Mouse (Mus musculus) lung, embryonic 14.5 days (tissue): ENCODE data around the gene Map3k6. TPM values are rescaled to one million over a fixed set of nuclear protein-coding genes. Genes with fewer than 3 reads are reported as not detected.

Experiments used
- ATAC-seq: fragments of 200-750 bp; cut with Nextera tagmentation; 2 replicates; pipeline ENCODE4 v1.8.0; 2017; ENCODE audit warnings: mild to moderate bottlenecking, moderate TSS enrichment, moderate library complexity; ENCODE audit not compliant: insufficient read depth
- DNase-seq: peaks from one replicate; pipeline ENCODE4 v3.0.0-alpha.2; 2015
- H3K27ac ChIP-seq: fragments of 300-500 bp; sonication (generic); 2 replicates; pipeline ENCODE4 v1.5.1; 2014; ENCODE audit warnings: low read depth, mild to moderate bottlenecking, moderate library complexity
- H3K27me3 ChIP-seq: fragments of 300-500 bp; sonication (generic); 2 replicates; pipeline ENCODE4 v1.6.1; 2014; ENCODE audit warnings: low read length, control low read depth; ENCODE audit not compliant: insufficient read depth
- H3K36me3 ChIP-seq: fragments of 300-500 bp; sonication (generic); 2 replicates; pipeline ENCODE4 v1.6.1; 2014; ENCODE audit warnings: control low read depth; ENCODE audit not compliant: insufficient read depth
- H3K4me1 ChIP-seq: fragments of 300-500 bp; sonication (generic); 2 replicates; pipeline ENCODE4 v1.6.1; 2014; ENCODE audit warnings: antibody characterized with exemption, control low read depth; ENCODE audit not compliant: insufficient read depth
- H3K4me2 ChIP-seq: fragments of 300-500 bp; sonication (generic); 2 replicates; pipeline ENCODE4 v1.6.1; 2014; ENCODE audit warnings: mild to moderate bottlenecking
- H3K4me3 ChIP-seq: fragments of 300-500 bp; sonication (generic); 2 replicates; pipeline ENCODE4 v1.5.1; 2014; ENCODE audit warnings: low read depth, low read length
- H3K9ac ChIP-seq: fragments of 300-500 bp; sonication (generic); 2 replicates; pipeline ENCODE4 v1.6.1; 2014
- H3K9me3 ChIP-seq: fragments of 300-500 bp; sonication (generic); 2 replicates; pipeline ENCODE4 v1.6.1; 2016; ENCODE audit warnings: low read depth, low read length, control low read depth
- CTCF ChIP-seq: IDR thresholded peaks from 2 replicates; pipeline ENCODE4 v1.5.1; 2016; ENCODE audit warnings: antibody characterized with exemption, low read depth
- WGBS: fragments of 180-500 bp; shearing (Covaris S2); extraction: QIAGEN DNeasy Blood & Tissue Kit; methylation state at CpG from one replicate; pipeline ENCODE4 v1.1.7; 2014; 5-methylcytosine and 5-hydroxymethylcytosine counted together
- polyA plus RNA-seq: library from polyadenylated mRNA; unstranded; fragments of >200 nt; fragmentation: Nextera tagmentation; extraction: Ambion mirVana; gene quantifications from 2 replicates; pipeline ENCODE4 v1.2.1, GENCODE M21; 2014

The Map3k6 gene
- polyA plus RNA-seq, 1 experiment from 2014 or later = 2.2 TPM

DNA sequence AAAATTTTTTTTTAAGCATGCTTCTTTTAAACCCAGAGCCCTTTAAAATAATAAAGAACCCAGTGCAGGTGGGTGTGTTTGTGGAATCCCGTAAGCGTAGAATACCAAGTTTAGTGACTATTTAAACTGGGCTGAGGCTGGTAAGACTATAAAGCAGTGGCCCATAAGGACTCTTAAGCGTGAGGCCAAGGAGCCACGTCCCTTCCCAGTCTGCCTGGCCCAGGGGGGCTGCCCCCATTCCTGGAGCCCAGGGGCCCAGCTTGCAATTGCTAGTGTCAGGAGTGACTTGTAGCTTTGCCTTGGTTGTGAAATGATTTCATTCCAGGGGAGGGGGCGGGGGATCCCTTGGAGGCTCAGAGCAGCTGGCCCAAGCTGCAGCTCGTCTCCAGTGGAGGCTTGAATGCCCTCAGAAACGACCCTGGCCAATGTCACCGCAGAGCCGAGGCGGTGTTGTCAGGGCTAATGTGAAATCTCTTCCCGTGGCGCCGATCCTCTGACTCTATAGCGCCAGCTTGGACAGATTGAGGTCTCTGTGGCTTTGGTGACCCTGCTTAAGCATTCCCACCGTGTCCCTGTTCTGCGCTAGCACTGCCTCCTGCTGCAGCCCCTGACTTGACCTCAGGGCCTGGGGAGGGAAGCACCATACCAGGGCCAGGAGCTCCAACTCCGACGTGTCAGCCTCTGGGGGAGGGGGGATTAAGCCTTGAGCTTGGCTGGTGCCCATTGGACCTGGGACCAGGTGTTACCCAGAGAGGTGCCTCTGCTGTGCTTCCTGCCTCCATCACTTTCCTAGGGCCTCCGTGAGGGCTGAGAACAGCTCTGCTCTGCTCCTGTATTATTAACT lies 42.1 kb upstream of the Map3k6 start:
- H3K36me3 ChIP-seq = peaks cover 37% of the 10 kb centered on the region
- 22% methylated on average over 19 of the region's 19 CpGs for WGBS
- 0 out of 2 replicates have a peak overlapping the region, but pooled peaks have one; percentile 7 for H3K4me2 ChIP-seq
- peaks cover 27% of the 10 kb centered on the region for H3K4me1 ChIP-seq
- peak overlapping the region; percentile 7; the same call in 1 of the 2 replicates for H3K9ac ChIP-seq
- no peaks in the 10 kb centered on the region for H3K27me3 ChIP-seq
- no peak for TF ChIP-seq CTCF
- DNase-seq (peak; percentile 74), ATAC-seq (peak; percentile 30)
- no peak overlapping the region for H3K4me3 ChIP-seq
- H3K27ac ChIP-seq = peak overlapping the region; percentile 71
- no peaks in the 10 kb centered on the region for H3K9me3 ChIP-seq

DNA sequence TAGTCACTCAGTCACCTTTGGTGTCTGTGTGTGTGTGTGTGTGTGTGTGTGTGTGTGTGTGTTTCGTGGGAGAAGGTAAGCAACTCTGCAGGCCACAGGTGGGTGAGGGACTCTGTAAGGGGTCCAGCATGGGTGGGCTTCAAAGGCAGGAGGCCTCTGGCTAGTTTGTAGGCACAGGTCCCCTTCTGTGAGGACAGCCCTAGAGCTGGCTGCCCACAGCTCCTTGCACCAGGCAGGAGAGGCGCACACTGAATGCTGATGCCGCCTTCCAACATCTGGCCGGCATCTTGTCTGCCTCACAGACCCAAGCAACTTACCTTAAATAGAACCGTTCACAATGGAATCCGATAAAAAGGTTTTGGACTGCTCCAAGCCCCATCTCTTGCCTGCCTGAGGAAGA lies 40.9 kb upstream of the Map3k6 start:
- 65% methylated on average over 6 of the region's 6 CpGs for WGBS
- TF ChIP-seq CTCF = no peak
- H3K4me3 ChIP-seq = no peak overlapping the region
- H3K4me2 ChIP-seq = peak overlapping the region; percentile 35; the same call in 1 of the 2 replicates
- no peaks in the 10 kb centered on the region for H3K27me3 ChIP-seq
- H3K9ac ChIP-seq = peak overlapping the region; percentile 30; the same call in 1 of the 2 replicates
- H3K27ac ChIP-seq = peak overlapping the region; percentile 55; the same call in 1 of the 2 replicates
- no peak for ATAC-seq
- no peaks in the 10 kb centered on the region for H3K9me3 ChIP-seq
- H3K36me3 ChIP-seq = peaks cover 26% of the 10 kb centered on the region
- no peak for DNase-seq
- peaks cover 27% of the 10 kb centered on the region for H3K4me1 ChIP-seq

DNA sequence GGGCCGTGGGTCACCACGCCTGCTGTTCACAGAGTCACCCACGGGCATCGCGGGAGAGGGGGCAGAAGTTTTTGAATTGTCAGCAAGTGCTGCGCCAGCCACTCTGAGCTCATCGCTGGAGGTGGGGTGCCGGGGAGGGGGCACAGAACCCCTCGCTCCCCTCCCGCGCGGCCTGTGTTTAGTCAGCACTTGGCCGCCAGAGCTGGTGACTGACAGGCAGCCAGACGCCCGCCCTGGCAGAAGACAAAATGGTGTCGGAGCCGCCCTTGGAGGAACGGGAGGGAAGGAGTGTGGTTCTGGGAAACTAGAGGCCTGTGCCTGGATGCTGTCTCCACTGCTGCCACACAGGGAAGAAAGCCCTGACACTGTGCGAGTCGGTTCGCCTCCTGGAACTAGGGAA lies 40.3 kb upstream of the Map3k6 start:
- DNase-seq (peak; percentile 57), ATAC-seq (peak; percentile 19; the same call in 1 of the 2 replicates)
- Histone ChIP-seq H3K9ac (peak overlapping the region; percentile 30; the same call in 1 of the 2 replicates), H3K36me3 (peaks cover 20% of the 10 kb centered on the region), H3K4me3 (no peak overlapping the region), H3K27me3 (no peaks in the 10 kb centered on the region), H3K4me1 (peaks cover 27% of the 10 kb centered on the region), H3K4me2 (peak overlapping the region; percentile 35), H3K27ac (peak overlapping the region; percentile 55), H3K9me3 (no peaks in the 10 kb centered on the region)
- no peak for TF ChIP-seq CTCF
- 26% methylated on average over 21 of the region's 21 CpGs for WGBS

DNA sequence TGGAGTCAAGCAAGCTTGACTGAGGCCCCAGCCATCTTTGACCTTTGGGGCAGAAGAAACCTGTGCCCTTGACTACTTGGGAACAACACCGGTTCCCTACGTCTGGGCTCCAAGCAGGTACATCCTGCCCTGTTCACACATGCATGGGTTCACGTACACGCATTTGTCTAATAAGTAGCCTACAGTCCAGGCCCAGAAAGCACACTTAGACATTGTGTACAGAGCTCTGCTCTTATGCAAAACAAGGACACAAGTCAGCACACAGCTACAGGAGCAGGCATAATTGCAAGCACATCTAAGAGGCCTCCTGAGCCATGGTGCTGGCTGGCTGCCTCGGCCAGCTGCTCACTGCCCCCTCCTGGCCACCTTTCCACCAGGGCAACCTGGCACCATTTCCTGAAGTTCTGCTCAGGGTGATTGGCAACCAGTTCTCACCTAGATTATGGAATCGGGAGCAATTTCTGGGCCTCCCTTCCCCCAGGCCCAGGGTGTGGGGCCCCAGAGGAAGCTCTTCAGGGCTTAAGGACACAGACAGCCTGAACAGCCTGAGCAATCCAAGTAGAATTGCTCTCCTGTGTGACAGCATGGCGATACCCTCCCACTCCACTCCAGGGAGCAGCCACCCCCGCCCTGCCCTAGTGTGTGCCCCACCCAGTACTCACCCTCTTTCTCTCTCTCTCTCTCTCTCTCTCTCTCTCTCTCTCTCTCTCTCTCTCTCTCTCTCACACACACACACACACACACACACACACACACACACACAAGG lies 39.4 kb upstream of the Map3k6 start:
- Histone ChIP-seq H3K4me1 (peaks cover 27% of the 10 kb centered on the region), H3K4me2 (no peak overlapping the region), H3K9me3 (no peaks in the 10 kb centered on the region), H3K4me3 (no peak overlapping the region), H3K27ac (0 out of 2 replicates have a peak overlapping the region, but pooled peaks have one; percentile 24), H3K27me3 (no peaks in the 10 kb centered on the region), H3K36me3 (peaks cover 11% of the 10 kb centered on the region), H3K9ac (no peak overlapping the region)
- ATAC-seq = 0 out of 2 replicates have a peak, but pooled peaks have one; percentile 15
- WGBS = 55% methylated on average over 8 of the region's 8 CpGs
- TF ChIP-seq CTCF = peak; percentile 73
- DNase-seq = peak; percentile 66

DNA sequence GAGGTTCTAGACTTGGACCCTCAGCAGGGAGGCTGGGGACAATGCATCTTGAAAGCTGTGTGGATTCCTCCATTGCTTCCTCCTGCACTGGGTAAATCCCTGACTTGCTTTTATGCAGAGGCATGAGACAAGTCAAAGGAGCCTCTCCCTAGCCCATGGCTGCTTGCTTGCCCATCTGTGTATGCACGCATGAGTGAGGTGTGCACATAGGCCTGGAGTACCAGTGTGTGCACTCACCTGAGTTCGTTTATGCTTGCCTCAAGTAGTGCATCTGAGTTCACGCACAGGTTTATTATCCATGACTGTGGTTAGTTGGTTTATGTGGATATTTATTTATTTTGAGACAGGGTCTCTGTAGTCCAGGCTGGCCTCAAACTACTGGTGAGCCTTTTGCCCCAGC lies 38.4 kb upstream of the Map3k6 start:
- H3K4me1 ChIP-seq = peaks cover 27% of the 10 kb centered on the region
- no peaks in the 10 kb centered on the region for H3K27me3 ChIP-seq
- no peak for ATAC-seq
- DNase-seq = no peak
- H3K36me3 ChIP-seq = 0 out of 2 replicates have a peak, but pooled peaks cover under 1% of the 10 kb centered on the region
- no peaks in the 10 kb centered on the region for H3K9me3 ChIP-seq
- no peak overlapping the region for H3K27ac ChIP-seq
- 92% methylated on average over 3 of the region's 3 CpGs for WGBS
- TF ChIP-seq CTCF = no peak
- no peak overlapping the region for H3K4me3 ChIP-seq
- no peak overlapping the region for H3K9ac ChIP-seq
- no peak overlapping the region for H3K4me2 ChIP-seq

DNA sequence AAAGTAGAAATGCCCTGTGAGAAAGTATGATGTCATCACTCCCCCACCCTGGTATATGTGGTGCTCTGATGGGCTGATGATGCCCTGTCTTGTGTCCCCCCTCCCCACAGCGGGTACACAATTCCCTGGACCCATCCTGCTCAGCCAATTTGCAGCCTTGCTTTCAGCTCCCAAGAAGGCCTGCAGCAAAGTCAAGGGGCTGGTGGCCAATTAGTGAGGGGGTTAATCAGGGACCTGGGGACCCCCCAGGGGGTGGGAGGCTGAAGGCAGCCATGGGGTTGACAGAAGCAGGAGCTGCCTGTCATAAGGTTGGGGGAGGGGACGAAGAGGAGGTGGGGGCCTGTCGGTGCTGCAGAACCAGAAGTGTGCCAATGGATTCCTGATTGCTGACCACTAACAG lies 37.0 kb upstream of the Map3k6 start:
- DNase-seq = no peak
- no peak for ATAC-seq
- Histone ChIP-seq H3K9me3 (no peaks in the 10 kb centered on the region), H3K4me1 (peaks cover 17% of the 10 kb centered on the region), H3K27ac (no peak overlapping the region), H3K36me3 (no peaks in the 10 kb centered on the region), H3K4me2 (no peak overlapping the region), H3K9ac (no peak overlapping the region), H3K4me3 (no peak overlapping the region), H3K27me3 (no peaks in the 10 kb centered on the region)
- 57% methylated on average over 3 of the region's 3 CpGs for WGBS
- TF ChIP-seq CTCF = no peak

DNA sequence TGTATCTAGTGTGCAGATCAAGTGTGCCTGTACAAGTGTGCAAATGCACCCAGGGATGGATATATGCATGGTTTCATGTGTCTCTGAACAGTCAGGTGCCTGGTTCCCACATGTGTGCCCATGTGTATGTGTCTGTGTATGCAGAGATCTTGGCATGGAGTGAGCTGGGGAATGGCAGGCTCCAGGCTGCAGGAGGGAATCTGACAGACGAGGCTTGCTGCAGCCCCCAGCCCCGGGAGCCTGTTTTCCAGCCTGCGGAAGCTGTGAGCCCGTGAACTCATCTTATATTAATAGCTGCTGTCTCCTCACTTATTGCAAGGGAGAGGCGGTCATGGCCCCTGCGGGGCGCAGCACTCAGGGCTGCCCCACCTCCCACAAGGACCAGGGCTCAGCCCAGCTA lies 36.2 kb upstream of the Map3k6 start:
- Histone ChIP-seq H3K9ac (peak overlapping the region; percentile 26), H3K36me3 (no peaks in the 10 kb centered on the region), H3K27ac (peak overlapping the region; percentile 18; the same call in 1 of the 2 replicates), H3K4me2 (no peak overlapping the region), H3K27me3 (no peaks in the 10 kb centered on the region), H3K4me1 (peaks cover 11% of the 10 kb centered on the region), H3K4me3 (no peak overlapping the region), H3K9me3 (no peaks in the 10 kb centered on the region)
- ATAC-seq (no peak), DNase-seq (no peak)
- WGBS = 13% methylated on average over 7 of the region's 7 CpGs
- no peak for TF ChIP-seq CTCF
